Mouse (Mus musculus): ENCODE data around the gene Ddc. TPM values are rescaled to one million over a fixed set of nuclear protein-coding genes. Genes with fewer than 3 reads are reported as not detected.

The Ddc gene
- total and polyA plus RNA-seq, 3 experiments: 0.07 to 0.08 TPM; not detected in 1

DNA sequence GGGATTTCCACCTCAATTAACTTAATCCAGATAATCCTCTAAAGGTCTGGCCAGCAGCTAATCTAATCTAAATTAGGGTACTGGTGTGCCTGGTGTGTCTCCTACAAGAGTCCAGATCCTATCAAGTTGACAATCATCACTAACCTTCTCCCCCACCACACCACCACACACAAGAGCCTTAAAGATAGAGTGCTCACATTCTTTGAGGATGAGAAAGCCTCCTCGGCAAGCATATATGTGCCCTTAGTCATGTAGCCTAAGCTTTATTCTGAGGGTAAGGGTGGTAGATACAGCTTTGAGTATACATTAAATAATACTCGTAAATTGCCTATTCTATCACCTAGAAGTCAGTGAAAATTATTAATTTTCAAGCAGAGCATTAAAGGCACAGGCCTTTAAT, 57.2 kb downstream of the Ddc start:
- H3K27me3 ChIP-seq (ENCODE audit: control insufficient read depth in 1 of 2, insufficient read depth in 2 of 2, low read length in 2 of 2): peaks cover 4 to 8% of the 10 kb centered on the region in 2 experiments
- H3K27ac ChIP-seq (ENCODE audit: control insufficient read depth, low read depth, low read length): no peak overlapping the region
- no peaks in the 10 kb centered on the region for H3K79me2 ChIP-seq (ENCODE audit: control insufficient read depth, insufficient read depth, low read length, poor library complexity)
- no peak for DNase-seq (ENCODE audit: low read depth, low spot score)
- H3K4me1 ChIP-seq (ENCODE audit: control insufficient read depth in 1 of 2, insufficient read depth in 2 of 2, low read length in 2 of 2): peaks cover 16 to 24% of the 10 kb centered on the region in 2 experiments
- H3K36me3 ChIP-seq (ENCODE audit: control insufficient read depth in 1 of 2, insufficient read depth in 2 of 2, low read length in 2 of 2): peaks cover 0 to 33% of the 10 kb centered on the region in 2 experiments; a peak in 2 of 4 replicates
- TF ChIP-seq TBP (IDR thresholded peaks at IDR 0.05; ENCODE audit: low read depth, low read length): no peak
- TF ChIP-seq BHLHE40 (IDR thresholded peaks at IDR 0.05; ENCODE audit: borderline replicate concordance, low read depth, low read length): no peak
- no peak for TF ChIP-seq ELF1 (IDR thresholded peaks at IDR 0.05; ENCODE audit: low read depth, low read length)
- TF ChIP-seq SMC3 (IDR thresholded peaks at IDR 0.05; ENCODE audit: low read depth, low read length): no peak
- TF ChIP-seq MEF2A (IDR thresholded peaks at IDR 0.05; ENCODE audit: extremely low read depth, insufficient replicate concordance, low read depth, low read length, poor library complexity, severe bottlenecking): no peak
- TF ChIP-seq CHD2 (IDR thresholded peaks at IDR 0.05; ENCODE audit: low read length): no peak
- TF ChIP-seq MAX (IDR thresholded peaks at IDR 0.05; ENCODE audit: low read length): no peak
- TF ChIP-seq ZKSCAN1 (IDR thresholded peaks at IDR 0.05; ENCODE audit: low read depth, low read length): no peak
- TF ChIP-seq MAZ (IDR thresholded peaks at IDR 0.05; ENCODE audit: low read depth, low read length): no peak
- no peak for TF ChIP-seq ZC3H11A (IDR thresholded peaks at IDR 0.05; ENCODE audit: low read depth, low read length)
- TF ChIP-seq NRF1 (IDR thresholded peaks at IDR 0.05; ENCODE audit: insufficient read depth, low read depth, low read length, poor library complexity, severe bottlenecking): no peak
- no peak for TF ChIP-seq RAD21 (IDR thresholded peaks at IDR 0.05; ENCODE audit: low read depth, low read length)
- no peak for TF ChIP-seq USF1 (IDR thresholded peaks at IDR 0.05; ENCODE audit: low read depth, low read length)
- no peak for TF ChIP-seq TAL1 (IDR thresholded peaks at IDR 0.05; ENCODE audit: low read length)
- no peak for TF ChIP-seq SIN3A (IDR thresholded peaks at IDR 0.05; ENCODE audit: low read length)
- TF ChIP-seq CTCF (IDR thresholded peaks at IDR 0.05 in 2 of 3, conservative IDR thresholded peaks at IDR 0.05 in 1 of 3; ENCODE audit: control insufficient read depth in 1 of 3, insufficient read depth in 1 of 3, low read depth in 2 of 3, low read length in 3 of 3, poor library complexity in 1 of 3, severe bottlenecking in 1 of 3): no peak
- H3K4me3 ChIP-seq (ENCODE audit: control insufficient read depth in 1 of 2, insufficient read depth in 1 of 2, low read depth in 2 of 2, low read length in 2 of 2): no peak overlapping the region
- no peaks in the 10 kb centered on the region for H3K9me3 ChIP-seq (replicated peaks; ENCODE audit: insufficient read depth, low read length)
- no peak overlapping the region for H3K9ac ChIP-seq (ENCODE audit: control insufficient read depth, low read depth, low read length, poor library complexity, severe bottlenecking)

GRCm38 (mm10) chr11:11839874-11840273, 58.1 kb downstream of the Ddc start:
- H3K4me1 ChIP-seq (ENCODE audit: control insufficient read depth in 1 of 2, insufficient read depth in 2 of 2, low read length in 2 of 2): peaks cover 18 to 28% of the 10 kb centered on the region in 2 experiments

More at GRCm38 (mm10) chr11:11839874-11840273, 58.1 kb downstream of the Ddc start:
- H3K27ac ChIP-seq (ENCODE audit: control insufficient read depth, low read depth, low read length): no peak overlapping the region
- no peaks in the 10 kb centered on the region for H3K79me2 ChIP-seq (ENCODE audit: control insufficient read depth, insufficient read depth, low read length, poor library complexity)
- H3K9me3 ChIP-seq (replicated peaks; ENCODE audit: insufficient read depth, low read length): no peaks in the 10 kb centered on the region
- TF ChIP-seq ZMIZ1 (IDR thresholded peaks at IDR 0.05; ENCODE audit: low read depth, low read length): no peak
- TF ChIP-seq TBP (IDR thresholded peaks at IDR 0.05; ENCODE audit: low read depth, low read length): no peak
- TF ChIP-seq ELF1 (IDR thresholded peaks at IDR 0.05; ENCODE audit: low read depth, low read length): no peak
- TF ChIP-seq POLR2AphosphoS5 (IDR thresholded peaks at IDR 0.05; ENCODE audit: borderline replicate concordance, low read depth, low read length): no peak
- TF ChIP-seq CHD1 (IDR thresholded peaks at IDR 0.05; ENCODE audit: low read depth, low read length): no peak
- no peak for TF ChIP-seq MYC (IDR thresholded peaks at IDR 0.05; ENCODE audit: low read depth, low read length)
- no peak for TF ChIP-seq EP300 (IDR thresholded peaks at IDR 0.05; ENCODE audit: low read depth in 1 of 2, low read length in 2 of 2)
- TF ChIP-seq MEF2A (IDR thresholded peaks at IDR 0.05; ENCODE audit: extremely low read depth, insufficient replicate concordance, low read depth, low read length, poor library complexity, severe bottlenecking): no peak
- TF ChIP-seq POLR2A (IDR thresholded peaks at IDR 0.05; ENCODE audit: control insufficient read depth in 1 of 2, insufficient read depth in 1 of 2, low read depth in 1 of 2, low read length in 2 of 2, poor library complexity in 1 of 2): no peak
- no peak for TF ChIP-seq HCFC1 (IDR thresholded peaks at IDR 0.05; ENCODE audit: low read depth, low read length)
- no peak for TF ChIP-seq MXI1 (IDR thresholded peaks at IDR 0.05; ENCODE audit: low read depth, low read length)
- no peak for TF ChIP-seq GATA1 (IDR thresholded peaks at IDR 0.05; ENCODE audit: low read depth, low read length)
- TF ChIP-seq MAFK (IDR thresholded peaks at IDR 0.05; ENCODE audit: borderline replicate concordance, low read depth, low read length): no peak
- no peak for TF ChIP-seq NRF1 (IDR thresholded peaks at IDR 0.05; ENCODE audit: insufficient read depth, low read depth, low read length, poor library complexity, severe bottlenecking)
- H3K36me3 ChIP-seq (ENCODE audit: control insufficient read depth in 1 of 2, insufficient read depth in 2 of 2, low read length in 2 of 2): peaks cover 0 to 40% of the 10 kb centered on the region in 2 experiments; a peak in 2 of 4 replicates
- DNase-seq (ENCODE audit: low read depth, low spot score): no peak
- no peak overlapping the region for H3K4me3 ChIP-seq (ENCODE audit: control insufficient read depth in 1 of 2, insufficient read depth in 1 of 2, low read depth in 2 of 2, low read length in 2 of 2)
- peaks cover 1 to 8% of the 10 kb centered on the region in 2 experiments for H3K27me3 ChIP-seq (ENCODE audit: control insufficient read depth in 1 of 2, insufficient read depth in 2 of 2, low read length in 2 of 2)
- H3K9ac ChIP-seq (ENCODE audit: control insufficient read depth, low read depth, low read length, poor library complexity, severe bottlenecking): no peak overlapping the region

Data from MEL (cell line).